Mouse (Mus musculus): ENCODE results near the gene Asb17. TPM values are rescaled to one million over a fixed set of nuclear protein-coding genes. Genes with fewer than 3 reads are reported as not detected.

Asb17 gene
- polyA plus RNA-seq, 1 experiment from 2014 or later: 0.13 TPM

- no peaks in the 10 kb centered on the region for H3K9me3 ChIP-seq (replicated peaks)
- H3K27me3 ChIP-seq: no peaks in the 10 kb centered on the region
- no peak overlapping the region for H3K4me2 ChIP-seq (replicated peaks)
- no peak for ATAC-seq (ENCODE audit: low FRiP score)
- H3K9ac ChIP-seq: no peak overlapping the region
- H3K4me1 ChIP-seq: no peaks in the 10 kb centered on the region
- no peaks in the 10 kb centered on the region for H3K36me3 ChIP-seq
- 94% methylated on average over 4 of the region's 4 CpGs for WGBS
- no peak overlapping the region for H3K4me3 ChIP-seq
- H3K27ac ChIP-seq: no peak overlapping the region
Measured at GRCm38 (mm10) chr3:153864636-153865429, 20.8 kb downstream of the Asb17 start.

DNA sequence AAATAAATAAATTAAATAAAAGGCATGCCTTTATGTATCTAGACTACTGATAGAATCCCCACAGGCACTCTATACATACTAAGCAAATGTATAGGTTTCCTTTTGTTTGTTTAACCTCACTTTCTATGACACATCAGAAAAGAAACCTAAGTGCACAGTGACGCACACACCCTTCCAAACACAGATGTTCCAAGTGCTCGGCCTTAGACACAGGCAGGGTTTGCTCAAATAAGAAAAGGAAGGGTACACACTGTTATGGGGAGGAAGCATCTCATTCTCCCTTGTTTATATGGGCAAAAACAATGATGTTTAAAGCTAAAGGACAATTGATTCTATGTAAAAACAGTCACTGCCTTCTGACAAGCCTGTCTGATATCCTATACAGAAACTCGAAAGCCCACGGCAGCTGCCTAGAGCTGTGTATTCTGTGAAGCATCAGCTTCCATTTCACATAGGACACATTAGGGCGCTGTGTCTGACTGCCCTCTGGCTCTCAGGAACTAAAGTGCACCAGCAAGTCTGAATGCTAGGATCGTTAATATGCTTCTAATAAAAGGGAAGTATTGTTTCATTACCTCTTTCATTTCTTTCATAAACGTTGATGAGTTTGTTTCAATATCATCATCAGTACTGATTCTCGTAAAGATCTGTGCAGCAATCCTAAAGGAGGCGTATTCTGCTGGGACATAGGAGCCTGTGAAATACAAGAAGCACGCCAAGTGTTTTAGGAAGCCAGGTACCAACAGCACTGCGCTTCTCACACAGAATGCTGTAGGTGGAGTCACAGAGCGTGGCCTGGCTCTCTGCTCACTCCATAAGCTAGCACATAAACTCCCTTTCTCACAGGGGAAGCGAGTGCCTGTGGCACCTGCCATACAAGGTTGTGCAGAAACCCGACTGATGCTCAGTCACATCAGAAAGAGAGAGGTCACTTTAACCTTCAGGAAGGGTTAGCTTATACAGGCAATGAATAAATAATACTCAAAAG lies 23.4 kb downstream of the Asb17 start:
- H3K4me1 ChIP-seq: no peaks in the 10 kb centered on the region
- no peak overlapping the region for H3K9ac ChIP-seq
- no peak for ATAC-seq (ENCODE audit: low FRiP score)
- H3K4me3 ChIP-seq: no peak overlapping the region
- no peak overlapping the region for H3K4me2 ChIP-seq (replicated peaks)
- no peaks in the 10 kb centered on the region for H3K9me3 ChIP-seq (replicated peaks)
- WGBS: 78% methylated on average over 14 of the region's 14 CpGs
- no peaks in the 10 kb centered on the region for H3K36me3 ChIP-seq
- H3K27me3 ChIP-seq: no peaks in the 10 kb centered on the region
- no peak overlapping the region for H3K27ac ChIP-seq

GRCm38 (mm10) chr3:153871396-153871795 lies 27.4 kb downstream of the Asb17 start:
- Histone ChIP-seq H3K27ac (no peak overlapping the region), H3K4me1 (no peaks in the 10 kb centered on the region), H3K36me3 (no peaks in the 10 kb centered on the region), H3K4me3 (no peak overlapping the region), H3K4me2 (replicated peaks) (no peak overlapping the region), H3K27me3 (no peaks in the 10 kb centered on the region), H3K9me3 (replicated peaks) (no peaks in the 10 kb centered on the region), H3K9ac (no peak overlapping the region)
- ATAC-seq (ENCODE audit: low FRiP score): no peak
- WGBS: 87% methylated on average over 5 of the region's 5 CpGs

DNA sequence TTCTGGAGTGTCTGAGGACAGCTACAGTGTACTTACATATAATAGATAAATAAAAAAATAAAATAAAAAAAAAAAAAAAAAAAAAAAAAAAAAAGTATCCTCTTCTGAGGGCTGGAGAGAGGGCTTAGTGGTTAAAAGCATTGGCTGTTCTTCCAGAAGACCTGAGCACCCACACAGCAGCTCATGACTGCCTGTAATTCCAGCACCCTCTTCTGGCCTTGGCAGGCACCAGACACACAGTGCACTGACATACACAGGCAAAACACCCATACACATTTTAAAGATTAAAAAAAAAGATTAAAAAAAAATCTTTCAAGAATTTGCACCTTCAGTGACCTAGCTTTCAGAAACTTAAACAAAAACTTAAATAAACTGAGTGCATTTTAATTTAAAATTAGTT lies 42.3 kb downstream of the Asb17 start:
- Histone ChIP-seq H3K27me3 (no peaks in the 10 kb centered on the region), H3K36me3 (no peaks in the 10 kb centered on the region), H3K9me3 (replicated peaks) (no peaks in the 10 kb centered on the region), H3K4me2 (replicated peaks) (no peak overlapping the region), H3K27ac (no peak overlapping the region), H3K4me3 (no peak overlapping the region), H3K9ac (no peak overlapping the region), H3K4me1 (no peaks in the 10 kb centered on the region)
- no peak for ATAC-seq (ENCODE audit: low FRiP score)

DNA sequence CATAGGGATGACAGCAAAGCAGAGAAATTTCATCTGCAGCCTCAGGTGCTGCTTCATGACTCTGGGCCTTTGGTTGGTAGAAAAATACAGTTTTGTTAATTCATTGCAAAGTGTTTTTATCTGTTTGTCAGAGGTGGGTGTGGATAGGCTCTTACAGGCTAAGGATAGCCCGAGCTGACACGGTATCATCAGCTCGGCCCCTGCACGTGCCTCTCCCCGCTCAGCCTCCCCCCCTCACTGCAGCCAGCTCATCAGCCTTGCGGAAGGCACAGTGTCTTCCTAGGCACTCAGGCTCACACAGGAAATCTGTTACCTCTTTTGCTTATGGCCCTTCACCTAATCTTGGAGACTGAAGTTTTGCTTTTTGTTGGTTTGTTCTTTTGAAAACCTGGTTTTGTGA lies 44.1 kb downstream of the Asb17 start:
- WGBS: 82% methylated on average over 6 of the region's 6 CpGs
- H3K9ac ChIP-seq: no peak overlapping the region
- no peaks in the 10 kb centered on the region for H3K36me3 ChIP-seq
- no peak overlapping the region for H3K4me3 ChIP-seq
- H3K4me1 ChIP-seq: no peaks in the 10 kb centered on the region
- no peak for ATAC-seq (ENCODE audit: low FRiP score)
- no peak overlapping the region for H3K4me2 ChIP-seq (replicated peaks)
- no peaks in the 10 kb centered on the region for H3K27me3 ChIP-seq
- no peaks in the 10 kb centered on the region for H3K9me3 ChIP-seq (replicated peaks)
- H3K27ac ChIP-seq: no peak overlapping the region

DNA sequence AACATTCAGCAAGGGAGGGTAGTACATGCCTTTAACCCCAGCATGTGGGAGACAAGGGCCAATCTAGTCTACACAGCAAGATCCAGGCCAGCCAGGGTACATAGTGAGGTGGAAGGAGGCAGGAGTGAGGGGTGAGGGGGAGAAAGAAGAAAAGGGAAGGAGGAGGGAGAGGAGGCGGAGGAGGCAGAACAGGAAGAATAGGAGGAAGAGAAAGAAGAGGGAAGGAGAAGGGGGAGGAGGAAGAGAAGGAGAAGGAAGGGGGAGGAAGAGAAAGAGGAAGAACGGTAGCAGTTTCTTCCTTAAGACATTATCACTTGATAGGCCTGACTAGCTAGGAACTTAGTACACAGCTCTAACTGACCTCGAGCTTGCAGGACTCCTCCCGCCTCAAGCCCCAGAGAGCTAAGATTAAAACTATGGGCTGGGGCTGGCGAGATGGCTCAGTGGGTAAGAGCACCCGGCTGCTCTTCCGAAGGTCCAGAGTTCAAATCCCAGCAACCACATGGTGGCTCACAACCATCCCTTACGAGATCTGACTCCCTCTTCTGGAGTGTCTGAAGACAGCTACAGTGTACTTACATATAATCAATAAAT lies 45.3 kb downstream of the Asb17 start:
- Histone ChIP-seq H3K4me1 (no peaks in the 10 kb centered on the region), H3K36me3 (no peaks in the 10 kb centered on the region), H3K27me3 (no peaks in the 10 kb centered on the region), H3K27ac (no peak overlapping the region), H3K9me3 (replicated peaks) (no peaks in the 10 kb centered on the region), H3K4me3 (no peak overlapping the region), H3K4me2 (replicated peaks) (no peak overlapping the region), H3K9ac (no peak overlapping the region)
- WGBS: 79% methylated on average over 8 of the region's 8 CpGs
- ATAC-seq (ENCODE audit: low FRiP score): no peak

- Histone ChIP-seq H3K36me3 (no peaks in the 10 kb centered on the region), H3K4me3 (no peak overlapping the region), H3K4me2 (replicated peaks) (no peak overlapping the region), H3K9me3 (replicated peaks) (no peaks in the 10 kb centered on the region), H3K27me3 (no peaks in the 10 kb centered on the region), H3K4me1 (no peaks in the 10 kb centered on the region), H3K27ac (no peak overlapping the region), H3K9ac (no peak overlapping the region)
- WGBS: 87% methylated on average over 3 of the region's 3 CpGs
- ATAC-seq (ENCODE audit: low FRiP score): no peak
Measured at GRCm38 (mm10) chr3:153895454-153895853, 51.4 kb downstream of the Asb17 start.

DNA sequence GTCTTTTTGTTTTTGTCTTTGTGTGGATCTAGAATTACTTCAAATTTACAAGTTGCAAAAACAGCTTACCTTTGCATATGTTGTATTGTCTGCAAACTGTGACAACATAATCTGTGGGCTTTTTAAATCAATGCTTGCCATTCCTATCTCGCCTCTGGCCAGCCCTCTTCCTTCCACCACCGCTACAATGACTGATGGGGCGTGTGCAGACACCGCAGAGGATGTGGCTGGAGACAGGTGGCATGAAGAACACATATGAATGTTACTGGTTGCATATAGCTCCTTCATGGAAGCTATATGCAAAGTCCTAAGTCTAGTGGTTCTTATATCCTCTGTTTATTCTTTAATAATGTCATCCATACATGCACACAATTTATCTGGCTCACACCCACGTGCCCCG lies 53.2 kb downstream of the Asb17 start:
- Histone ChIP-seq H3K9me3 (replicated peaks) (no peaks in the 10 kb centered on the region), H3K27me3 (no peaks in the 10 kb centered on the region), H3K9ac (no peak overlapping the region), H3K36me3 (no peaks in the 10 kb centered on the region), H3K27ac (no peak overlapping the region), H3K4me1 (no peaks in the 10 kb centered on the region), H3K4me2 (replicated peaks) (no peak overlapping the region), H3K4me3 (no peak overlapping the region)
- WGBS: 76% methylated on average over 6 of the region's 6 CpGs
- no peak for ATAC-seq (ENCODE audit: low FRiP score)

GRCm38 (mm10) chr3:153901904-153902303 lies 57.9 kb downstream of the Asb17 start:
- Histone ChIP-seq H3K4me1 (no peaks in the 10 kb centered on the region), H3K36me3 (peaks cover 34% of the 10 kb centered on the region), H3K27me3 (no peaks in the 10 kb centered on the region), H3K9me3 (replicated peaks) (no peaks in the 10 kb centered on the region), H3K27ac (no peak overlapping the region), H3K4me2 (replicated peaks) (no peak overlapping the region), H3K9ac (no peak overlapping the region), H3K4me3 (no peak overlapping the region)
- ATAC-seq (ENCODE audit: low FRiP score): no peak
- 90% methylated on average over 1 of the region's 1 CpGs for WGBS

DNA sequence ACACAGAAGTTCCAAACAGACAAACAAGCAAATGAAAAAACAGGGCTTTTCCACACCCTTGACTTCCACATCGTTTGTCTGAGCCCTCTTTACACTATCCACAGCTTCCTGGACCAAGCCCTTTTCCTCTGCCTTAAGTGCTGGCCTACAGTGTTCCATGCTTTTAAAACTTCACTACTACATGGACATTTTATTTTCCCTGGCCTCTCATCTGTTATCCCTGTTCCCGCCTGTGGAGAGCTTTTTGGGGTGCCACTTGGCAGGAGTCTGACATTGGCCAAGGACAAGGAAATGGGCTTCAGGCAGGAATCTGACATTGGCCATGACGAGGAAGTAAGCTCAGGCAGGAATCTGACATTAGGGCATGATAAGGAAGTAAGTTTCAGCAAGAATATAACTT lies 58.6 kb downstream of the Asb17 start:
- Histone ChIP-seq H3K4me2 (replicated peaks) (no peak overlapping the region), H3K27me3 (no peaks in the 10 kb centered on the region), H3K36me3 (peaks cover 37% of the 10 kb centered on the region), H3K9ac (no peak overlapping the region), H3K27ac (no peak overlapping the region), H3K4me3 (no peak overlapping the region), H3K4me1 (no peaks in the 10 kb centered on the region), H3K9me3 (replicated peaks) (no peaks in the 10 kb centered on the region)
- WGBS: 78% methylated on average over 3 of the region's 3 CpGs
- ATAC-seq (ENCODE audit: low FRiP score): no peak

GRCm38 (mm10) chr3:153904586-153904985 lies 60.6 kb downstream of the Asb17 start:
- Histone ChIP-seq H3K4me1 (peaks cover 9% of the 10 kb centered on the region; the same call in 1 of the 2 replicates), H3K9ac (no peak overlapping the region), H3K4me2 (replicated peaks) (no peak overlapping the region), H3K9me3 (replicated peaks) (no peaks in the 10 kb centered on the region), H3K36me3 (peaks cover 57% of the 10 kb centered on the region), H3K27ac (no peak overlapping the region), H3K4me3 (no peak overlapping the region), H3K27me3 (no peaks in the 10 kb centered on the region)
- 71% methylated on average over 6 of the region's 6 CpGs for WGBS
- ATAC-seq (ENCODE audit: low FRiP score): peak; percentile 55; the same call in 1 of the 2 replicates

Measured in hindbrain, embryonic 12.5 days (tissue).